Mouse (Mus musculus): ENCODE data around the gene Nfatc4.
A peak's percentile ranks its signal among the peaks of the same experiment; 100 is the strongest.

The Nfatc4 gene

DNA sequence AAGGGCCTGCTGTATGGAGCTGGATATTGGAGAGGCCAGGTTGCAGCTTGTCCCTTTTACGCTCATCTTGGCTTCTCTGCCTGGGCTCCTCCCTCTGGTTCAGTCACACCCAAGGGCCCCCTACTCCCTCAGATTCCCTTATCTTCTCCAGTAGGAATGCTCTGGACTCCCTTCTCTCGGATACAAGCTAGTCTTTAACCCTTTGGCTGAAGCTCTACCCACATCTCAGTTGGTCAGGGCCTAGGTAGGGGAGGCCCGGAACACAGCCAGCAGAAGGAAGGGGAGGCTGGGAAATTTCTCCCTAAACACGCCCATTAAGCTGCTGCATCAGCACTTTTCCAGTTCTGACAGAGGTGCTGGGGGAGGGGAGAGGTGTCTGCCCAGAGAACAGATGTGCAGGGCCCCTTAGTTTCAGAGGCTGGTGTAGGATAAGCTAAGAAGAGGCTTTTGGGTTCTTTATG, 32.2 kb downstream of the Nfatc4 start:
- DNase-seq: no peak

DNA sequence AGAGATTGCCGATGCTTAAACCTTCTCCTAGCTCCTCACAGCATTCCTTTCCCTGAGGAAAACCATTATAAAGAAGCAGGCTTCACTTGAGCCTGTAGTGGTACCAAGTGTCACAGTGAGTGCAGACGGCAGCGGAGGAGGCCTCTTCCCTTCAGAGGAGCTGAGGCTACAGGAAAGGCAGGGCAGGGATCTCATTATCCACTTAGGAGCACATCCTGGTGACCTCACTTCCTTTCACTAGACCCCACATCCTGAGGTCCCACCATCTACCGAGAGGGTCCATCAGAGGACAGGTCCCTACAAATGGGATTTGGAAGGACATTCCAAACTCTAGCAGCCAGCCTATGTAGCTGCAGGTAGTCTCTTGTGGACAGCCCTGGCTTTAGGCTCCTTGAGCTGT, 34.6 kb downstream of the Nfatc4 start:
- no peak for DNase-seq

- no peak for DNase-seq
Observed at GRCm38 (mm10) chr14:55862186-55862585, 39.2 kb downstream of the Nfatc4 start.

GRCm38 (mm10) chr14:55862970-55863369, 40.0 kb downstream of the Nfatc4 start:
- DNase-seq: peak; percentile 5

DNA sequence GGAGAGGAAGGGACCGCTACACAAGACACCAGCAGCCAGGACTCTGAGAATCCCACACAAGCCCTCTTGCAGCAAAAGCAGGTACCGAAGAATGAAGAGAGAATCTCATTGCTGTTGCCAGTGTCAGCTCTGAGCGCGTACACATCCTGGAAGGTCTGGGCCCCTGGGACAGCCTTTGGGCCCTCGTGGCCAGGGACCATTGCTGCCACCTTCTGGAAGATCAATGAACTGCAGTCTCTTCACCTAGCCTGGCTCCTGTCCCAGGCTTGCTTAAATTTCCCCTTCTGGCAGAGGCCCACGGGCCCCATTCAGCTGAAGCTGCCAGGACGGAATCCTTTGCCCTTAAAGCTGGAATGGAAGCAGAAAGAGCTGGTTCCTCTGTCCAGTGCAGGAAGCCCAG, 40.8 kb downstream of the Nfatc4 start:
- DNase-seq: peak; percentile 78

GRCm38 (mm10) chr14:55866962-55867361, 44.0 kb downstream of the Nfatc4 start:
- DNase-seq: peak; percentile 79

- DNase-seq: peak; percentile 8
Observed at GRCm38 (mm10) chr14:55868230-55869026, 45.5 kb downstream of the Nfatc4 start.

- DNase-seq: peak; percentile 18
Observed at GRCm38 (mm10) chr14:55869538-55869937, 46.6 kb downstream of the Nfatc4 start.

GRCm38 (mm10) chr14:55872039-55872438, 49.1 kb downstream of the Nfatc4 start:
- DNase-seq: peak; percentile 33

GRCm38 (mm10) chr14:55872551-55872950, 49.6 kb downstream of the Nfatc4 start:
- DNase-seq: peak; percentile 54

GRCm38 (mm10) chr14:55873242-55873713, 50.3 kb downstream of the Nfatc4 start:
- no peak for DNase-seq

- peak; percentile 95 for DNase-seq
Observed at GRCm38 (mm10) chr14:55873714-55874683, 51.1 kb downstream of the Nfatc4 start.

DNA sequence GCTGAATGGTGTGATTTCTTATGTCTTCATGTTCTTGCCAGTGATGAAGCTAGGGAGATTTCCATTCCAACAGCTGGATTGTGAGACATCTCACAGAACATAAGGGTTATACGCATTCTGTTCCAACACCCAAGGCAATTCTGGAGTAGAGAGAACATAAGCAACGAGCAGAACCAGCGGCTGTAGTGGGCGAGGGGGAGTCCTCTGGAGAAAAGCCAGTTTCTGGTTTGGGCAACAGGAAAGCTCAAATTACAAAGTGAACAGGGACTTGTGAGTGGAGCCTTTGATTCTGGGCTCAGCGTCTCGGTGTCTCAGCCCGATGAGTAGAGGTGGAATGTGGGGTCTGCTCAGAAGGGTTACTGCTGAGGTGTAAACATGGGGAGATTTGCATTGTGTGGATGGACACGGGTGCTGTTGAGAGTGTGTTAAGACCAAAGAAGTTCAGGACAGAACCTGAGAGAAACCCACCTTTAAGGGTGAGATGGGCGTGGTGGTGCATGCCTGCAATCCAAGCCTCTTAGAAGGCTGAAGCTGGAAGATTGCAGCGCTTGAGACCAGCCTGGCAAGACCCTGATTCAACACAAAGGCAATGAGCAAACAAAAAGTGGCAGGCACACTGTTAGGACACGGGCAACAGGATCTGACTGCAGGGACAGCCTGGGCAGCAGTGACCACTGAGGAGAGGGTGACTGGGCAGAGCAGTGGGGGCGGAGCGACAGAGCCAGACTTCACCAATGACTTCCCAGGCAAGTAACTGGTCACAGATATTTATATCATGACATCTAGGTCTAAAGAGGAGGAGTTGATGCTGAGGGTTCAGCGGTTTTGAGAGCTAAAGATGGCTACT, 54.7 kb downstream of the Nfatc4 start:
- peak; percentile 74 for DNase-seq

- DNase-seq: peak; percentile 56
Observed at GRCm38 (mm10) chr14:55878316-55878940, 55.5 kb downstream of the Nfatc4 start.

- DNase-seq: peak; percentile 83
Observed at GRCm38 (mm10) chr14:55879623-55880022, 56.7 kb downstream of the Nfatc4 start.

- peak; percentile 60 for DNase-seq
Observed at GRCm38 (mm10) chr14:55880982-55881381, 58.0 kb downstream of the Nfatc4 start.

DNA sequence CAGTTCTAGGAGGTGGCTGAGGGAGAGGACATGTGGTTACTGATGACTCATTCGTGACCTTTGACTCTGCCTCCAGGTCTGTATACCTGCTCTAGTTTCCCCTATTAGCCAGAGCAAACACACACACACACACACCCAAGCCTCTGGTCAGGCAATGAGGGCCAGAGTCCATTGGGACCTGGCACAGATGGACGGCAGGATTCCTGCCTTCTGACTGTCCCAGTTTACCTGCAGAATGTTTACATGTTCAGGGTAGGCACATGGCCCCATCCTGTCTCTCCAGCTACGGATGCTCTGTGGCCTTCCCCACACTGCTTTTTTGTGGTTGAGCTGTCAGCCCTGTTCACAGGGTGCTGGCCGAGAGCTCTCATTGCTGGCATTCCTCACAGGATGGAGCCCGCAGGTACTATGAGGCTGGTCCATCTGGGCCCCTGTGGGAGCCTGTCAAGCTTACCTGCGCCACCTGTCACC, 59.3 kb downstream of the Nfatc4 start:
- peak; percentile 98 for DNase-seq

GRCm38 (mm10) chr14:55883149-55883661, 60.3 kb downstream of the Nfatc4 start:
- DNase-seq: peak; percentile 81

Data from cerebellum, adult 9-10 months (tissue).